Mouse (Mus musculus) embryonic facial prominence, embryonic 13.5 days (tissue): ENCODE data around the gene Atrnl1. TPM values are rescaled to one million over a fixed set of nuclear protein-coding genes. Genes with fewer than 3 reads are reported as not detected.

Source experiments
- ATAC-seq: fragments of 200-750 bp; cut with Nextera tagmentation; 2 replicates; pipeline ENCODE4 v1.8.0; 2017; ENCODE audit warnings: low read depth; ENCODE audit not compliant: insufficient number of reproducible peaks, insufficient read depth, low FRiP score, low TSS enrichment
- H3K27ac ChIP-seq: fragments of 300-500 bp; sonication (generic); 2 replicates; pipeline ENCODE4 v1.5.1; 2015; ENCODE audit warnings: moderate library complexity, mild to moderate bottlenecking, inconsistent platforms
- H3K27me3 ChIP-seq: fragments of 300-500 bp; sonication (generic); 2 replicates; pipeline ENCODE4 v1.6.1; 2015; ENCODE audit warnings: mild to moderate bottlenecking, inconsistent platforms
- H3K36me3 ChIP-seq: fragments of 300-500 bp; sonication (generic); 2 replicates; pipeline ENCODE4 v1.6.1; 2015; ENCODE audit warnings: mild to moderate bottlenecking, inconsistent platforms
- H3K4me1 ChIP-seq: fragments of 300-500 bp; sonication (generic); 2 replicates; pipeline ENCODE4 v1.6.1; 2015; ENCODE audit warnings: inconsistent platforms
- H3K4me2 ChIP-seq: fragments of 300-500 bp; sonication (generic); 2 replicates; pipeline ENCODE4 v1.6.1; 2015; ENCODE audit warnings: moderate library complexity, mild to moderate bottlenecking, inconsistent platforms
- H3K4me3 ChIP-seq: fragments of 300-500 bp; sonication (generic); 2 replicates; pipeline ENCODE4 v1.5.1; 2015; ENCODE audit warnings: mild to moderate bottlenecking, inconsistent platforms
- H3K9ac ChIP-seq: fragments of 300-500 bp; sonication (generic); 2 replicates; pipeline ENCODE4 v1.6.1; 2015; ENCODE audit warnings: mild to moderate bottlenecking, inconsistent platforms
- H3K9me3 ChIP-seq: fragments of 300-500 bp; sonication (generic); 2 replicates; pipeline ENCODE4 v1.6.1; 2016; ENCODE audit warnings: inconsistent platforms
- WGBS: fragments of 180-500 bp; shearing (Covaris S2); methylation state at CpG from one replicate; pipeline ENCODE4 v1.1.7; 2015; ENCODE audit warnings: mixed read lengths; 5-methylcytosine and 5-hydroxymethylcytosine counted together
- polyA plus RNA-seq: library from polyadenylated mRNA; unstranded; fragments of >200 nt; fragmentation: Nextera tagmentation; extraction: Ambion mirVana; gene quantifications from 2 replicates; pipeline ENCODE4 v1.2.1, GENCODE M21; 2015

Atrnl1 gene
- polyA plus RNA-seq, 1 experiment from 2014 or later: 8.2 TPM

GRCm38 (mm10) chr19:58112151-58112550 is 501.3 kb downstream of the Atrnl1 start:
- H3K4me3 ChIP-seq: no peak overlapping the region
- H3K27me3 ChIP-seq: no peaks in the 10 kb centered on the region
- no peaks in the 10 kb centered on the region for H3K9me3 ChIP-seq
- 59% methylated on average over 5 of the region's 5 CpGs for WGBS
- H3K4me1 ChIP-seq: peaks cover 8% of the 10 kb centered on the region
- H3K9ac ChIP-seq: no peak overlapping the region
- H3K36me3 ChIP-seq: no peaks in the 10 kb centered on the region
- no peak overlapping the region for H3K27ac ChIP-seq
- no peak for ATAC-seq
- no peak overlapping the region for H3K4me2 ChIP-seq

DNA sequence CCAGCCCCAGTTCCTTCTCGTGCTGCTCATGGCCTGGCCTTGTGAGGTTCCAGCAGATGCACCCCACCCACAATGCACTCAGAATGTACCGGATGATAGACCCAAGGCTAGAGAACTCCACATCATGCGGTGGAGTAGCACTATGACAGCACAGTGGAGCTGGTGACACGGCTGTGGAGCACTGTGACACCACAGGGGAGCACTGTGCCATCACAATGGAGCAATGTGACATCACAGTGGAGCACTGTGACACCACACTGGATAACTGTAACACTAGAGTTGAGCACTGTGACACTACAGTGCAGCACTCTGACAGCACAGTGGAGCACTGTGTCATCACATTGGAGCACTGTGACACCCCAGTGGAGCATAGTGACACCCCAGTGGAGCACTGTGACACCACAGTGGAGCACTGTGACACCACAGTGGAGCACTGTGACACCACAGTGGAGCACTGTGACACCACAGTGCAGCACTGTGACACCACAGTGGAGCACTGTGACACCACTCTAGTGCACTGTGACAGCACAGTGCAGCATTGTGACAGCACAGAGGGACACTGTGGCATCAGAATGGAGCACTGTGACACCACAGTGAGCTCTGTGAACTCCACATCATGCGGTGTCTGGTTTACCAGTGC is 502.4 kb downstream of the Atrnl1 start:
- Histone ChIP-seq H3K9me3 (no peaks in the 10 kb centered on the region), H3K27me3 (no peaks in the 10 kb centered on the region), H3K4me2 (no peak overlapping the region), H3K36me3 (no peaks in the 10 kb centered on the region), H3K4me1 (peaks cover 10% of the 10 kb centered on the region), H3K4me3 (no peak overlapping the region), H3K9ac (no peak overlapping the region), H3K27ac (no peak overlapping the region)
- ATAC-seq: peak; percentile 99
- WGBS: 84% methylated on average over 5 of the region's 5 CpGs

DNA sequence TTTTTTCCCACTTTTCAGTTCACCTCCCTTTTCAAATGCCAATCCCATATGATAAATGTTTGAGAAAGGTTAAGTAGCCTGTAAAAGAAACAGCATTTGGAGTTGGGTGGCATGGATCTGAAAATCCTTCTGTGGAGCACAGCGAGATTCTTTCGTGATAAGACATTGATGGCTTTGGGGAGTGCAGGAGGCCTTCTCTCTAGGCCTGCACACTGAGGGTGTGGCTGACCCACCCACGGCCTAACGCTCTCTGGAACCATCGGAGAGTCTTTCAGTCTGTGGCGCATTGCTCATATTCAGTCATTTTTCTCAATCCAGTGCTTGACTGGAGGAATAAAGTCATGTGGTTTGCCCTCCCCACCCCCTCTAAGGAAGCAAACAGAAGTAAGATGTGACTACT is 506.8 kb downstream of the Atrnl1 start:
- H3K4me1 ChIP-seq: peaks cover 41% of the 10 kb centered on the region
- no peak overlapping the region for H3K4me3 ChIP-seq
- no peaks in the 10 kb centered on the region for H3K36me3 ChIP-seq
- no peak overlapping the region for H3K9ac ChIP-seq
- no peak overlapping the region for H3K4me2 ChIP-seq
- no peak for ATAC-seq
- no peaks in the 10 kb centered on the region for H3K9me3 ChIP-seq
- H3K27me3 ChIP-seq: no peaks in the 10 kb centered on the region
- WGBS: 94% methylated on average over 6 of the region's 6 CpGs
- H3K27ac ChIP-seq: no peak overlapping the region

DNA sequence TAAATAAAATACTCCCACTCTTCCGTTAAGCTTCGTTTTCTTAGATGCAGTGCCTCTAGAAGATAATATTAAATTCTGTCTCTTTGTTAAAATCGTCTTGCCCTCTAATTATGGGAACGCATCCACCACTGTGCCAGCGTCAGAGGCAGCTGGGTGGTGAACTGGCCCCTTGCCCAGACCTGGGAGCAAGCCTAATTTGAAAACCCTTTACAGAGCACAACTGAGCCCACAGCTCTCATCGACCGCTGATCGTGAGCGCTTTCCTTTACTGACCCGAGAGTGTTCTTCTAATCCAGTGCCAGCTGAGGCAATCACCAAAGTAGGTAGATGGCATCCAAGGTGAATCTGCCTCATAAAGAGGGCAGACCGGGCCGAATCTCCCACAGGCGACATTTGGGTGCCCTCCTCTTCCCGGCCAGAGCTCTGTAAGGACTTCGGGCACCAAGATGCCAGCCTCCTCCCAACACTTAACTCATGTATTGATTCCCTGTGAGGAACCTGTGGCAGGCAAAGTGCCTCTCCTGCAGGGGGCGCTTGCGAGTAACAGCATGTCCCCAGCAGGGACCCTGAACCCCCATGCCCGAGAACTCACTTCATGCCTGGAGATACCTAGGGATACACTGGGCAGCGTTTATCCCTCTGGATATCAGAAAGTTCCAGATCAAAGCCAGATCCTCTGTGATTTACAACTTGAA is 507.5 kb downstream of the Atrnl1 start:
- H3K4me3 ChIP-seq: no peak overlapping the region
- H3K4me2 ChIP-seq: no peak overlapping the region
- no peak for ATAC-seq
- H3K27me3 ChIP-seq: no peaks in the 10 kb centered on the region
- H3K27ac ChIP-seq: no peak overlapping the region
- H3K9me3 ChIP-seq: no peaks in the 10 kb centered on the region
- no peaks in the 10 kb centered on the region for H3K36me3 ChIP-seq
- peaks cover 41% of the 10 kb centered on the region for H3K4me1 ChIP-seq
- WGBS: 90% methylated on average over 19 of the region's 19 CpGs
- no peak overlapping the region for H3K9ac ChIP-seq

DNA sequence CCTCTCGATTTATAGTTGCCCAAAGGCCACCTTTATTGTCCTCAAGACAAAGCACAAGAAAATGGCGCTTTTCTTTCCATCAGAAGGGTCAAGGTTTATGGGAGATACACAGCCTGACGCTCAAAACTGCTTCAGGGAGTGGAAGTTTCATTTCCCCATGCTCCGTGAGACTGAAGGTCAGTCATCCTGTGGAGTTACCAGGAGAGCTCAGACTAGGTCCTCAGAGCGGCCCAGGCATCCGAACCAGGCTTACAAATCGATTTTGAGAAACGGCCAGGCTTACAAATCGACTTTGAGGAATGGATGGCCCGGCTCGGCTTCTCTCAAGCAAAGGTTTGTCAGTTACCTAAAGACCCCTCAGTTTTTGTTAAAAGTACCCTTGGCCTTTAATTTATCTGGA is 508.0 kb downstream of the Atrnl1 start:
- H3K9me3 ChIP-seq: no peaks in the 10 kb centered on the region

DNA sequence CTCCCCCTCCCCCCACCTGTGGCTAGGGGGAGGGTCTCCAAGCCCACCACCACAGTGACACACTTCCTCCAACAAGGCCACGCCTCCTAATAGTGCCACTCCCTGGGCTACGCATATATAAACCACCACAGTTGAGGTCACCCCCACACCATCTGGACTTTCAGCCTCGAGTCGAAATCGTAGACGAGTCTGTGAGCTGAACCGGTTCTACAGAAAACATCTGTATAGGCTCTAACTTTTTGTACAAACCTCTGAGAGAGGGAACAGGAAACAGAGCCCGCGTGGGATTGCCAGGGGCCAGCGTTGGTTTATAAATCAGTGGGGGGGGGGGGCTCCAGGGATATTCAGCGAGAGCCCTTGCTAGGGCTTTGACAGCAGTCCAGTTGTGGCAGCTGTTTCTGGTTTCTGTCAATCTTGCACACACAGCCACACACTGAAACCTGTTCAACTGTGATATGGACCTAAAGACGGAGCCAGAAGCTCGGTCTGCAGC is 508.9 kb downstream of the Atrnl1 start:
- Histone ChIP-seq H3K36me3 (no peaks in the 10 kb centered on the region), H3K4me3 (no peak overlapping the region), H3K4me1 (peaks cover 41% of the 10 kb centered on the region), H3K27me3 (no peaks in the 10 kb centered on the region), H3K4me2 (peak overlapping the region; percentile 27; the same call in 1 of the 2 replicates), H3K9me3 (no peaks in the 10 kb centered on the region), H3K27ac (peak overlapping the region; percentile 29; the same call in 1 of the 2 replicates), H3K9ac (no peak overlapping the region)
- ATAC-seq: peak; percentile 53
- 13% methylated on average over 13 of the region's 13 CpGs for WGBS

More for the DNA sequence above, 508.0 kb downstream of the Atrnl1 start:
- Histone ChIP-seq H3K4me3 (no peak overlapping the region), H3K36me3 (no peaks in the 10 kb centered on the region), H3K4me1 (peaks cover 41% of the 10 kb centered on the region), H3K27ac (no peak overlapping the region), H3K4me2 (no peak overlapping the region), H3K9ac (no peak overlapping the region), H3K27me3 (no peaks in the 10 kb centered on the region)
- no peak for ATAC-seq
- WGBS: 90% methylated on average over 11 of the region's 11 CpGs

- WGBS: 82% methylated on average over 9 of the region's 9 CpGs
- no peak overlapping the region for H3K4me3 ChIP-seq
- no peak overlapping the region for H3K27ac ChIP-seq
- no peaks in the 10 kb centered on the region for H3K27me3 ChIP-seq
- peaks cover 47% of the 10 kb centered on the region for H3K4me1 ChIP-seq
- no peak for ATAC-seq
- H3K9me3 ChIP-seq: no peaks in the 10 kb centered on the region
- H3K4me2 ChIP-seq: no peak overlapping the region
- no peak overlapping the region for H3K9ac ChIP-seq
- no peaks in the 10 kb centered on the region for H3K36me3 ChIP-seq
Observed at GRCm38 (mm10) chr19:58120661-58121060, 509.8 kb downstream of the Atrnl1 start.

GRCm38 (mm10) chr19:58121628-58122027 is 510.8 kb downstream of the Atrnl1 start:
- Histone ChIP-seq H3K9me3 (no peaks in the 10 kb centered on the region), H3K4me2 (no peak overlapping the region), H3K36me3 (no peaks in the 10 kb centered on the region), H3K4me1 (peaks cover 57% of the 10 kb centered on the region), H3K4me3 (no peak overlapping the region), H3K27ac (no peak overlapping the region), H3K27me3 (no peaks in the 10 kb centered on the region), H3K9ac (no peak overlapping the region)
- 24% methylated on average over 6 of the region's 6 CpGs for WGBS
- no peak for ATAC-seq

DNA sequence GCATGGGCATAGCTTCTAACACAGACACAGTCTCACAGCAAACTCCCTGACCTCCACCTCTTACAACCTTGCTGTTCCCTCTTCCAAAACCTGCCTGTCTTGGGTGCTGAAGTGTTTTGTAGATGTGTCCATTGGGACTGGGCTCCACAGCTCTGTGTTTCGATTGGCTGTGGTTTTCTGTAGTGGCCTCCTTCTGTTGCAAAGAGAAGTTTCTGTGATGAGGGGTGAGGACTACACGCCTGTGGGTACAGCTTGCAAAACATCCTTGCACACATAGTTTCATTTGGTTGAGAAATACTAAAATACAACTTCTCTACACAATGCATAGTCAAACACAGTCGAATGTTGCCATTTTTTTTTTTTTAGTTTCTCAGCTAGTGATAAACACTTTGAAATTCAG is 512.8 kb downstream of the Atrnl1 start:
- Histone ChIP-seq H3K4me2 (no peak overlapping the region), H3K27ac (no peak overlapping the region), H3K4me3 (no peak overlapping the region), H3K9ac (no peak overlapping the region), H3K9me3 (no peaks in the 10 kb centered on the region), H3K36me3 (no peaks in the 10 kb centered on the region), H3K27me3 (no peaks in the 10 kb centered on the region), H3K4me1 (peaks cover 54% of the 10 kb centered on the region)
- ATAC-seq: no peak
- WGBS: 91% methylated on average over 3 of the region's 3 CpGs

GRCm38 (mm10) chr19:58124566-58124965 is 513.7 kb downstream of the Atrnl1 start:
- Histone ChIP-seq H3K4me2 (no peak overlapping the region), H3K27me3 (no peaks in the 10 kb centered on the region), H3K9me3 (0 out of 2 replicates have a peak, but pooled peaks cover under 1% of the 10 kb centered on the region), H3K27ac (no peak overlapping the region), H3K36me3 (no peaks in the 10 kb centered on the region), H3K4me3 (no peak overlapping the region), H3K4me1 (peaks cover 44% of the 10 kb centered on the region), H3K9ac (no peak overlapping the region)
- no peak for ATAC-seq
- 83% methylated on average over 5 of the region's 5 CpGs for WGBS

DNA sequence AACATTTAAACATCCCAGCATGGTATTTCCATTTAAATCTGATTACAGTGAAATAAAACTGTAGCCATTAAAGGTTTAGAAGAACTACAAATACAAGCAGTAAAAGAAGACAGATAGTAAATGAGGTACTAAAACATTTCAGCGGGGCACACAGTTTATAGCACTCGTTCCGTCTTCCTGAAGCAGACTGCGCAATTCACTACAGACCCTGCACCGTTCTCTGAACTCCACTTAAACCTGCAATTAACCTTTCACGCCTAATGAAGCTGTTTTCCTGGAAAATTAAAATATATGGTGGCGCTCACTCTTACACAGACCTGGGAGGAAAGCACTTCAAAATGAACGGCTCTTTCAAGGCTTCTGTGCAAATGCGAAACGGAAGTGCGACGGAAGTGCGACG is 514.2 kb downstream of the Atrnl1 start:
- no peak overlapping the region for H3K4me3 ChIP-seq
- no peak overlapping the region for H3K9ac ChIP-seq
- 86% methylated on average over 14 of the region's 14 CpGs for WGBS
- H3K36me3 ChIP-seq: no peaks in the 10 kb centered on the region; the same call in 1 of the 2 replicates
- peaks cover 40% of the 10 kb centered on the region for H3K4me1 ChIP-seq
- no peaks in the 10 kb centered on the region for H3K27me3 ChIP-seq
- H3K4me2 ChIP-seq: no peak overlapping the region
- ATAC-seq: no peak
- H3K27ac ChIP-seq: no peak overlapping the region
- 0 out of 2 replicates have a peak, but pooled peaks cover 4% of the 10 kb centered on the region for H3K9me3 ChIP-seq

DNA sequence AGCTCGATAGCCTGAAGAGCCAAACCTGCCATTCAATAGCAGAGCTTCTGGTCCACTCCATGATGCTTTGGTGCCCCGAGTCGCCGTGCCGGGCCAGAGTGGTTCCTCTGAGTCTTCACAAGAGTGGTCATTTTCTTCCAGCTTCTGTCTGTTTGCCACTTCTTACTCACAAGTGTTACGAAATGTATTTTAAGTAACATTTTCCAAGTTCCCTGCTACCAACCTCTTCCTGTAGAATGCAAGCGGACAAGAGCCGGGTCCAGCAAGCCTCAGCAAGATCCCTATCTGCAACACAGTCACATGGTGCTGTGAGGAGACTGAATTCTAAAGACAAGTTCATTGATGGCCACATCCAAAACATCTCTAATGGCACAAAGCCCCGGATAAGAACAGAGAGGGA is 521.1 kb downstream of the Atrnl1 start:
- Histone ChIP-seq H3K4me1 (peaks cover 5% of the 10 kb centered on the region), H3K27ac (no peak overlapping the region), H3K4me2 (no peak overlapping the region), H3K27me3 (no peaks in the 10 kb centered on the region), H3K4me3 (no peak overlapping the region), H3K36me3 (peaks cover 18% of the 10 kb centered on the region), H3K9ac (no peak overlapping the region), H3K9me3 (0 out of 2 replicates have a peak, but pooled peaks cover 4% of the 10 kb centered on the region)
- ATAC-seq: no peak
- WGBS: 92% methylated on average over 9 of the region's 9 CpGs
